Mouse (Mus musculus) brain, adult 10 weeks (tissue): Measurements from ENCODE around the gene Psg18. TPM values are rescaled to one million over a fixed set of nuclear protein-coding genes. Genes with fewer than 3 reads are reported as not detected.

Source experiments
- polyA plus RNA-seq: library from polyadenylated mRNA; stranded (reverse); fragments of 350-450 nt; fragmentation: Illumina TruSeq; extraction: RNeasy Lipid Tissue Mini Kit (QIAGEN cat#74804); gene quantifications from one replicate; pipeline ENCODE4 v1.2.3, GENCODE M21; 2015; ENCODE audit warnings: low read depth, low replicate concordance

Psg18 gene
- not detected for polyA plus RNA-seq

DNA sequence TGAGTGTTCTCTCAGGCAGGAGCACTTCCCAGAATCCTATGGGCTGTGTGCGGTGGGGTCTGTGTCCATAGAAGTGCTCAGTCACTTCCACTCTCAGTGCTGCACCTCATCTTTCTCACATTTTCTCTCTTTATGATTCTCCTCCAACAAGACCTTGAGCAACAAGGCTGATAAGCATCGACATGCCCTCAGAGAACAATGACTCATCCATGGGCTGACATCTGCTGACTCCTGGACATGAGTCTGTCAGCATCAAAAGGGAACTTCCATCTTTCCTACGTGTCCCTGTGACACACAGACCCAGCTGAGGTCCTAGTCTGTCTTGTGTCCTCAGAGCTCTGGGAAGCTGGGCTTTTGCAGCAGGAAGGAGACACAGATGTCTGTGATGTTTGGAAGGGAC lies at the start of gene Psg18:
Psg18 (minus strand) TSS at position 101 of the 400 bp plus-strand sequence.

Other genes with a start within 250 kb of the Psg18 start
- not detected for gene Igfl3, start 178.5 kb downstream of the Psg18 start, polyA plus RNA-seq
- gene Mill1, start 109.7 kb downstream of the Psg18 start, polyA plus RNA-seq = not detected
- not detected for gene Psg28, start 77.0 kb upstream of the Psg18 start, polyA plus RNA-seq
- gene Psg26, start 129.2 kb upstream of the Psg18 start, polyA plus RNA-seq = not detected
- not detected for gene Psg25, start 177.3 kb upstream of the Psg18 start, polyA plus RNA-seq
- gene Psg27, start 212.3 kb upstream of the Psg18 start, polyA plus RNA-seq = not detected